Mouse (Mus musculus) kidney, adult 2 months (tissue): ENCODE data around the gene Bcl2l14.

Experiments
- CTCF ChIP-seq: fragments of 200-500 bp; conservative IDR thresholded peaks from 2 replicates; pipeline ENCODE4 v1.5.1; 2011; ENCODE audit warnings: low read depth, mild to moderate bottlenecking, control low read depth, low read length, moderate library complexity, mixed read lengths; ENCODE audit not compliant: insufficient read depth, insufficient read length
- POLR2A ChIP-seq: fragments of 200-500 bp; IDR thresholded peaks from one replicate; pipeline ENCODE4 v1.6.1; 2011; ENCODE audit warnings: low read depth, low read length, control low read depth

GRCm38 (mm10) chr6:134387396-134387795 lies 8.7 kb upstream of the Bcl2l14 start:
- no peak for TF ChIP-seq CTCF
- TF ChIP-seq POLR2A: no peak
